Mouse (Mus musculus): ENCODE measurements around the gene Rab3a. TPM values are rescaled to one million over a fixed set of nuclear protein-coding genes. Genes with fewer than 3 reads are reported as not detected.
A peak's percentile ranks its signal among the peaks of the same experiment; 100 is the strongest.

The Rab3a gene
- total RNA-seq, 1 experiment = 4.3 TPM

- peak overlapping the region; percentile 69 for H3K9ac ChIP-seq (ENCODE audit: insufficient read depth, low read depth, low read length, poor library complexity, severe bottlenecking)
- TF ChIP-seq CHD2 (IDR thresholded peaks at IDR 0.05; ENCODE audit: low read depth, low read length) (no peak), HCFC1 (IDR thresholded peaks at IDR 0.05; ENCODE audit: borderline replicate concordance, insufficient read depth, low read length) (no peak), ZC3H11A (IDR thresholded peaks at IDR 0.05; ENCODE audit: borderline replicate concordance, low read depth, low read length) (no peak), MAFK (IDR thresholded peaks at IDR 0.05; ENCODE audit: insufficient read depth, low read depth, low read length) (no peak), ZNF384 (IDR thresholded peaks at IDR 0.05; ENCODE audit: low read depth, low read length) (no peak)
- no peaks in the 10 kb centered on the region for H3K36me3 ChIP-seq (ENCODE audit: control insufficient read depth, insufficient read depth, low read length, poor library complexity, severe bottlenecking)
- H3K9me3 ChIP-seq (ENCODE audit: control insufficient read depth, insufficient read depth, low read depth, low read length) = no peaks in the 10 kb centered on the region
- in situ Hi-C loops (cut with MboI; ENCODE audit: low sequenced_read_pairs in 2 of 2, unreplicated experiment in 2 of 2) = no loop called here
- peak overlapping the region; percentile 66 to 72 for H3K4me3 ChIP-seq (ENCODE audit: insufficient read depth in 1 of 2, low read depth in 1 of 2, low read length in 2 of 2, poor library complexity in 1 of 2, severe bottlenecking in 1 of 2)
- no peak overlapping the region for H3K27ac ChIP-seq (ENCODE audit: insufficient read depth, low read depth, low read length, poor library complexity, severe bottlenecking)
- DNase-seq (ENCODE audit: low read depth, low spot score) = peak; percentile 53
- peaks cover 1 to 18% of the 10 kb centered on the region in 2 experiments; a peak in 2 of 4 replicates for H3K4me1 ChIP-seq (ENCODE audit: control insufficient read depth in 2 of 2, insufficient read depth in 2 of 2, low read length in 2 of 2, poor library complexity in 1 of 2)
Measured at GRCm38 (mm10) chr8:70729808-70730475, 24.5 kb upstream of the Rab3a start.

DNA sequence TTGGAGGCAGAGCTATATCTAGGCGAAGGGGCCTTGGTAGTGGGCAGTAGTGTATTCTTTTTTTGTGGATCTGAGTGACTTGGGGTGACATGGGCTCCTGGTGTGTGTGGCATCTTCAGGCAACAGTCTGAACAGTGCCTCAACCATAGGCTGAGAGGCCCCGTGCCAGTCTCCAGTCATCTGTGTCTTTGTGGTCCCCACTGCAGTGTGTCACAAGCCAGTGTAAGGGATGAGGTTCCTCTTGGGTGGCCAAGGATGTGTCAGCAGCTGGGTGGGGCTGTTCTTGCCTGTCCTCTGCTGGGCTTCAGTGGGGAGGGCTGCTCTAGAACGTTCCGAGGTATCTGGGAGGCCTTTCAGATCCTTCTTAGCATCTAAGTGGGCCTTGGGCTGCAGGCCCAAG, 23.5 kb upstream of the Rab3a start:
- H3K4me3 ChIP-seq (ENCODE audit: insufficient read depth in 1 of 2, low read depth in 1 of 2, low read length in 2 of 2, poor library complexity in 1 of 2, severe bottlenecking in 1 of 2) = no peak overlapping the region
- in situ Hi-C loops (cut with MboI; ENCODE audit: low sequenced_read_pairs in 2 of 2, unreplicated experiment in 2 of 2) = no loop called here
- H3K4me1 ChIP-seq (ENCODE audit: control insufficient read depth in 2 of 2, insufficient read depth in 2 of 2, low read length in 2 of 2, poor library complexity in 1 of 2) = peaks cover 1 to 18% of the 10 kb centered on the region in 2 experiments; a peak in 2 of 4 replicates
- H3K27ac ChIP-seq (ENCODE audit: insufficient read depth, low read depth, low read length, poor library complexity, severe bottlenecking) = no peak overlapping the region
- no peaks in the 10 kb centered on the region for H3K9me3 ChIP-seq (ENCODE audit: control insufficient read depth, insufficient read depth, low read depth, low read length)
- no peak for TF ChIP-seq CHD2 (IDR thresholded peaks at IDR 0.05; ENCODE audit: low read depth, low read length)
- no peak for TF ChIP-seq MAFK (IDR thresholded peaks at IDR 0.05; ENCODE audit: insufficient read depth, low read depth, low read length)
- no peak for TF ChIP-seq HCFC1 (IDR thresholded peaks at IDR 0.05; ENCODE audit: borderline replicate concordance, insufficient read depth, low read length)
- TF ChIP-seq ZC3H11A (IDR thresholded peaks at IDR 0.05; ENCODE audit: borderline replicate concordance, low read depth, low read length) = no peak
- TF ChIP-seq ZNF384 (IDR thresholded peaks at IDR 0.05; ENCODE audit: low read depth, low read length) = no peak
- no peaks in the 10 kb centered on the region for H3K36me3 ChIP-seq (ENCODE audit: control insufficient read depth, insufficient read depth, low read length, poor library complexity, severe bottlenecking)
- DNase-seq (ENCODE audit: low read depth, low spot score) = no peak
- no peak overlapping the region for H3K9ac ChIP-seq (ENCODE audit: insufficient read depth, low read depth, low read length, poor library complexity, severe bottlenecking)

DNA sequence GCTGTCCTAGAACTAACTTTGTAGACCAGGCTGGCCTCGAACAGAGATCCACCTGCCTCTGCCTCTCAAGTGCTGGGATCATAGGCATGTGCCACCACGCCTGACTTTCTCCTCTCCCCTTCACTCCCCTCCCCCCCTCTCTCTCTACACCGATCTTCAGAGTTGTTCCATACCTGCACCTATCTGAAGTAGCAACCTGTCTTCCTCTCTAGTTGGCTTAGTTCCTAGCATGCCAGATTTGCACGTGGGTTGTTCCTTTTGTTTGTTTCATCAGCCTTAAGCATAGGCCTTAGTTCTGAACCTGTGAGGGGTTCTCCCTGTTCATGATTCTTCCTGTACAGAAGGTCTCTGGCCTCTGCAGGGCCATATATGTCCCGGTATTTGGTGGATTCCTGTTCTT, 16.8 kb upstream of the Rab3a start:
- Histone ChIP-seq H3K9ac (ENCODE audit: insufficient read depth, low read depth, low read length, poor library complexity, severe bottlenecking) (no peak overlapping the region), H3K4me3 (ENCODE audit: insufficient read depth in 1 of 2, low read depth in 1 of 2, low read length in 2 of 2, poor library complexity in 1 of 2, severe bottlenecking in 1 of 2) (no peak overlapping the region), H3K36me3 (ENCODE audit: control insufficient read depth, insufficient read depth, low read length, poor library complexity, severe bottlenecking) (no peaks in the 10 kb centered on the region), H3K27ac (ENCODE audit: insufficient read depth, low read depth, low read length, poor library complexity, severe bottlenecking) (no peak overlapping the region), H3K9me3 (ENCODE audit: control insufficient read depth, insufficient read depth, low read depth, low read length) (no peaks in the 10 kb centered on the region), H3K4me1 (ENCODE audit: control insufficient read depth in 2 of 2, insufficient read depth in 2 of 2, low read length in 2 of 2, poor library complexity in 1 of 2) (peaks cover 0 to 3% of the 10 kb centered on the region in 2 experiments; a peak in 2 of 4 replicates)
- TF ChIP-seq MAFK (IDR thresholded peaks at IDR 0.05; ENCODE audit: insufficient read depth, low read depth, low read length) (no peak), CHD2 (IDR thresholded peaks at IDR 0.05; ENCODE audit: low read depth, low read length) (no peak), ZC3H11A (IDR thresholded peaks at IDR 0.05; ENCODE audit: borderline replicate concordance, low read depth, low read length) (no peak), HCFC1 (IDR thresholded peaks at IDR 0.05; ENCODE audit: borderline replicate concordance, insufficient read depth, low read length) (no peak), ZNF384 (IDR thresholded peaks at IDR 0.05; ENCODE audit: low read depth, low read length) (no peak)
- no peak for DNase-seq (ENCODE audit: low read depth, low spot score)
- in situ Hi-C loops (cut with MboI; ENCODE audit: low sequenced_read_pairs in 2 of 2, unreplicated experiment in 2 of 2) = no loop called here

DNA sequence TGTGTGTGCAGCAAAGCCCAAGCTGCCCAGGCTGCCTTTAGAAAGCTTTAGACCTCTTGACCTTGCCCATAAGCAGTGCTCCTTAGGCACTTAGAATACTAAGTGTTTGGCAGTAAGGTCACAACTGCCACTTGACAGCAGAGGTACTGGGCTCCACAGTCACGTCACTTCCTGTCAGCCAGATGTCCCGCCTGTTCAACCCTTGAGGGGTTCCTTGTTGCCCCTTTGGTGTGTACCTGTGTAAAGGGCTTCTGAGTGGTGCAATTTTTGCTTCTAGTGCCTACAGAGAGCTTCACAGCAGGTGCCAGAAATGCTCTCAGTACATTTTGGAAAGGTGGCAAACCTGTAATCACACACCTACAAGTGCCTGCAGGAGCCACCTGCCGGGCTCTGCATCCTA, 16.3 kb upstream of the Rab3a start:
- no peak overlapping the region for H3K27ac ChIP-seq (ENCODE audit: insufficient read depth, low read depth, low read length, poor library complexity, severe bottlenecking)
- DNase-seq (ENCODE audit: low read depth, low spot score) = no peak
- peaks cover 0 to 2% of the 10 kb centered on the region in 2 experiments; a peak in 1 of 4 replicates for H3K4me1 ChIP-seq (ENCODE audit: control insufficient read depth in 2 of 2, insufficient read depth in 2 of 2, low read length in 2 of 2, poor library complexity in 1 of 2)
- no peak overlapping the region for H3K9ac ChIP-seq (ENCODE audit: insufficient read depth, low read depth, low read length, poor library complexity, severe bottlenecking)
- no peak for TF ChIP-seq MAFK (IDR thresholded peaks at IDR 0.05; ENCODE audit: insufficient read depth, low read depth, low read length)
- no peak for TF ChIP-seq CHD2 (IDR thresholded peaks at IDR 0.05; ENCODE audit: low read depth, low read length)
- no peak for TF ChIP-seq HCFC1 (IDR thresholded peaks at IDR 0.05; ENCODE audit: borderline replicate concordance, insufficient read depth, low read length)
- TF ChIP-seq ZNF384 (IDR thresholded peaks at IDR 0.05; ENCODE audit: low read depth, low read length) = no peak
- TF ChIP-seq ZC3H11A (IDR thresholded peaks at IDR 0.05; ENCODE audit: borderline replicate concordance, low read depth, low read length) = no peak
- H3K4me3 ChIP-seq (ENCODE audit: insufficient read depth in 1 of 2, low read depth in 1 of 2, low read length in 2 of 2, poor library complexity in 1 of 2, severe bottlenecking in 1 of 2) = no peak overlapping the region
- H3K9me3 ChIP-seq (ENCODE audit: control insufficient read depth, insufficient read depth, low read depth, low read length) = no peaks in the 10 kb centered on the region
- in situ Hi-C loops (cut with MboI; ENCODE audit: low sequenced_read_pairs in 2 of 2, unreplicated experiment in 2 of 2) = no loop called here
- H3K36me3 ChIP-seq (ENCODE audit: control insufficient read depth, insufficient read depth, low read length, poor library complexity, severe bottlenecking) = no peaks in the 10 kb centered on the region
